Mouse (Mus musculus): ENCODE measurements at regions not wholly inside any gene's neighbourhood (a gene's known extent, or its start where the extent isn't known, plus 50 kb on each side); places are given as distances from the start of the nearest gene placed in this dataset.

DNA sequence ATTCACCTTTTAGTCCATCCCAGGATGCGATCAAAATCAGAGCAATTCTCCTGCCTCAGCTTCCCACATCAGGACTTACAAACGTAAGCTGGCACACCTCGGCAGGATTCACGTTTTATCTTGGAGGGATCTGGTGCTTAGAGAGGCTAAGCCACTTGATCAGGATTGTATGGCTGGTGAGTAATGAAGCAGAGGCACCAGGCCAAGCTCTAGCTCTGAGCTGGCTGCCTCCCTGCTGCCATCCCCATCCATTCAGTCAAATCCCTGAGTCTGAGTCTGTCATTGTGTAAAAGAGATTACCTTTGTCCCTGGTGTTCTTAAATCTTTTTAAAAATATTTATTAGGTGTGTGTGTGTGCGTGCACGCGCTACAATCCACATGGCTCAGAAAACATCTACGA is 252.6 kb upstream of the B3gat1 start:
- no peak for ATAC-seq (ENCODE audit: low FRiP score)
- no peak for DNase-seq (ENCODE audit: low spot score, missing footprints)
- no peak overlapping the region for H3K4me2 ChIP-seq

GRCm38 (mm10) chr9:26481890-26482289 is 251.6 kb upstream of the B3gat1 start:
- Histone ChIP-seq H3K4me1 (ENCODE audit: control insufficient read depth, insufficient read depth, low read length) (no peaks in the 10 kb centered on the region), H3K9ac (ENCODE audit: low read length) (no peak overlapping the region), H3K4me3 (ENCODE audit: low read depth, low read length) (no peak overlapping the region), H3K27me3 (ENCODE audit: control insufficient read depth, insufficient read depth, low read length) (no peaks in the 10 kb centered on the region), H3K4me2 (no peak overlapping the region), H3K36me3 (ENCODE audit: control insufficient read depth, insufficient read depth, low read length) (no peaks in the 10 kb centered on the region), H3K9me3 (ENCODE audit: control insufficient read depth, low read length) (no peaks in the 10 kb centered on the region), H3K27ac (ENCODE audit: low read depth, low read length) (no peak overlapping the region)
- ATAC-seq (ENCODE audit: low FRiP score) (no peak), DNase-seq (ENCODE audit: low spot score, missing footprints) (no peak)

More for the DNA sequence above, 252.6 kb upstream of the B3gat1 start:
- H3K27me3 ChIP-seq (ENCODE audit: control insufficient read depth, insufficient read depth, low read length), result no peaks in the 10 kb centered on the region
- H3K36me3 ChIP-seq (ENCODE audit: control insufficient read depth, insufficient read depth, low read length), result no peaks in the 10 kb centered on the region
- no peaks in the 10 kb centered on the region for H3K4me1 ChIP-seq (ENCODE audit: control insufficient read depth, insufficient read depth, low read length)
- no peak overlapping the region for H3K27ac ChIP-seq (ENCODE audit: low read depth, low read length)
- H3K4me3 ChIP-seq (ENCODE audit: low read depth, low read length), result no peak overlapping the region
- WGBS, result 81% methylated on average over 8 of the region's 8 CpGs
- H3K9ac ChIP-seq (ENCODE audit: low read length), result no peak overlapping the region
- no peaks in the 10 kb centered on the region for H3K9me3 ChIP-seq (ENCODE audit: control insufficient read depth, low read length)

GRCm38 (mm10) chr9:26493740-26494139 is 239.8 kb upstream of the B3gat1 start:
- H3K27ac ChIP-seq (ENCODE audit: low read depth, low read length), result no peak overlapping the region
- 0 out of 2 replicates have a peak, but pooled peaks cover 3% of the 10 kb centered on the region for H3K4me1 ChIP-seq (ENCODE audit: control insufficient read depth, insufficient read depth, low read length)
- no peaks in the 10 kb centered on the region for H3K9me3 ChIP-seq (ENCODE audit: control insufficient read depth, low read length)
- no peaks in the 10 kb centered on the region for H3K36me3 ChIP-seq (ENCODE audit: control insufficient read depth, insufficient read depth, low read length)
- H3K27me3 ChIP-seq (ENCODE audit: control insufficient read depth, insufficient read depth, low read length), result no peaks in the 10 kb centered on the region
- no peak for ATAC-seq (ENCODE audit: low FRiP score)
- 94% methylated on average over 2 of the region's 2 CpGs for WGBS
- no peak overlapping the region for H3K4me2 ChIP-seq
- H3K9ac ChIP-seq (ENCODE audit: low read length), result no peak overlapping the region
- no peak overlapping the region for H3K4me3 ChIP-seq (ENCODE audit: low read depth, low read length)
- no peak for DNase-seq (ENCODE audit: low spot score, missing footprints)

GRCm38 (mm10) chr9:26502027-26502426 is 231.5 kb upstream of the B3gat1 start:
- H3K36me3 ChIP-seq (ENCODE audit: control insufficient read depth, insufficient read depth, low read length), result no peaks in the 10 kb centered on the region
- DNase-seq (ENCODE audit: low spot score, missing footprints), result no peak
- H3K27ac ChIP-seq (ENCODE audit: low read depth, low read length), result no peak overlapping the region
- 80% methylated on average over 1 of the region's 1 CpGs for WGBS
- no peaks in the 10 kb centered on the region for H3K9me3 ChIP-seq (ENCODE audit: control insufficient read depth, low read length)
- ATAC-seq (ENCODE audit: low FRiP score), result no peak
- H3K4me2 ChIP-seq, result no peak overlapping the region
- no peaks in the 10 kb centered on the region for H3K4me1 ChIP-seq (ENCODE audit: control insufficient read depth, insufficient read depth, low read length)
- no peaks in the 10 kb centered on the region for H3K27me3 ChIP-seq (ENCODE audit: control insufficient read depth, insufficient read depth, low read length)
- no peak overlapping the region for H3K4me3 ChIP-seq (ENCODE audit: low read depth, low read length)
- no peak overlapping the region for H3K9ac ChIP-seq (ENCODE audit: low read length)

DNA sequence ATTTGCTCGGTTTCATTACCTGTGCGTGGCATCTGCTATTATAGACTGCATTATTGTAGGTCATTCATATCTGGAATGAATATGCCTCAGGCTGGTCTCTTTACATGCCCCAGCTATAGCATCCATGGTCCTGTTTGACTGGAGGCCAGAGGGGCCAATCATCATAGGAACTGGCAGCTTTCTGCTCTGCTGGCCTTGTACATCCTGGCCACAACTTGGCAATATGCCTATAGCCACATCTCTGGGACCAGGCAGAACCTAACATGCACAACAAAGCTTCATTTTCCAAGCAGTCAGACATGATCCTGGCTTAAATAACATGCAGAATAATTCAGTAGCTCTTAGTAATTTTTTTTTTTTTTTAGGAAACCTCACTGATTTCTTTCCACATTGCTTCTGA is 227.6 kb upstream of the B3gat1 start:
- no peak for ATAC-seq (ENCODE audit: low FRiP score)

GRCm38 (mm10) chr9:26518651-26519050 is 214.9 kb upstream of the B3gat1 start:
- H3K9me3 ChIP-seq (ENCODE audit: control insufficient read depth, low read length), result no peaks in the 10 kb centered on the region
- ATAC-seq (ENCODE audit: low FRiP score) (no peak), DNase-seq (ENCODE audit: low spot score, missing footprints) (no peak)
- H3K36me3 ChIP-seq (ENCODE audit: control insufficient read depth, insufficient read depth, low read length), result no peaks in the 10 kb centered on the region
- no peak overlapping the region for H3K4me2 ChIP-seq
- no peak overlapping the region for H3K9ac ChIP-seq (ENCODE audit: low read length)
- no peaks in the 10 kb centered on the region for H3K27me3 ChIP-seq (ENCODE audit: control insufficient read depth, insufficient read depth, low read length)
- WGBS, result 32% methylated on average over 2 of the region's 2 CpGs
- H3K4me1 ChIP-seq (ENCODE audit: control insufficient read depth, insufficient read depth, low read length), result no peaks in the 10 kb centered on the region
- no peak overlapping the region for H3K4me3 ChIP-seq (ENCODE audit: low read depth, low read length)
- H3K27ac ChIP-seq (ENCODE audit: low read depth, low read length), result no peak overlapping the region

More for the DNA sequence above, 227.6 kb upstream of the B3gat1 start:
- H3K4me3 ChIP-seq (ENCODE audit: low read depth, low read length), result no peak overlapping the region
- no peaks in the 10 kb centered on the region for H3K4me1 ChIP-seq (ENCODE audit: control insufficient read depth, insufficient read depth, low read length)
- whole genome bisulfite sequencing, result 94% methylated on average over 2 of the region's 2 CpGs
- no peak overlapping the region for H3K9ac ChIP-seq (ENCODE audit: low read length)
- H3K9me3 ChIP-seq (ENCODE audit: control insufficient read depth, low read length), result no peaks in the 10 kb centered on the region
- no peak for DNase-seq (ENCODE audit: low spot score, missing footprints)
- no peak overlapping the region for H3K27ac ChIP-seq (ENCODE audit: low read depth, low read length)
- H3K4me2 ChIP-seq, result no peak overlapping the region
- H3K36me3 ChIP-seq (ENCODE audit: control insufficient read depth, insufficient read depth, low read length), result no peaks in the 10 kb centered on the region
- H3K27me3 ChIP-seq (ENCODE audit: control insufficient read depth, insufficient read depth, low read length), result no peaks in the 10 kb centered on the region

DNA sequence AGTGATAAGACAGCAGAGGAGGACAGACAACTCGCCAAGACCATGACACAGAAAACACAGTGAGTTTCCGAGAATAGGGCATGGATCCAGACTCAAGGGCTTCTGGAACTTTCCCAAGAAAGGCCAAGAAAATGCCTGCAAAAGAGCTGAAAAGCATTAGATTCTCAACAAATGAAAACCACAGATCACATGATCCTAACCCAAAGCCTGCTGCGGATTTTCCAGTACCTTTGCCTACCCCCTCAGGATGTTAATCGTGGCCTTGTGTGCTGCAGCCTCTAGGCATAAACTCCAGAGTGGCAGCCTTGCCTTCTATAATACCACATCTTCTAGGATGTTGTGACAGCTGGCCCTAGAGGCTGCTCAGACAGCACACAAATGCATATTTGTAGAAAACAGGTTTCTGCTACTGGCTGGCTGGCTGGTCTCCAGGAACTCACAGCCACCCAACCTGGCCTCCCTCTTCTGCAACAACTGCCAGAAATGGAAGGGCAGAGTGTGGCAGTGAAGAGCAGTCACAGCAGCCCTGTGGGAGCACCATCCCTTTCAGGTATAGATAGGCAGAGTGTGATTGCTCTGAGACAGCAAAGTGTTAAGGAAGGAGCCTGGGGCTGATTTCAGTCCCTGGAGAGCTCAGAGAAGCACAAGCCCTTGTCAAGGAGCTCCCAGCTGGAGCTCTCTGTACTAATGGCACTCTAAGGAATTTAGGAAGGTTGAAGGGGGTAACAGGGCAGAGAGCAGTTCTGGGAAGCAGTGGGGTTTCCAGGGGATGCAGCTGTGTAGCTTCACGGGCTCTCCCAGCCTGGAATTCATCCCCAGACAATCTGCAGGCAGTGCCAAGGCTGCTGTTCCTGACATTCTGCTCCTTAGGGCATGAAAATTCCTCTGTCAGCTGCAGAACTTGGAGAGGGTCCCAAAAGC is 213.7 kb upstream of the B3gat1 start:
- WGBS, result 60% methylated on average over 5 of the region's 5 CpGs
- Histone ChIP-seq H3K4me1 (ENCODE audit: control insufficient read depth, insufficient read depth, low read length) (no peaks in the 10 kb centered on the region), H3K36me3 (ENCODE audit: control insufficient read depth, insufficient read depth, low read length) (no peaks in the 10 kb centered on the region), H3K27me3 (ENCODE audit: control insufficient read depth, insufficient read depth, low read length) (no peaks in the 10 kb centered on the region), H3K9ac (ENCODE audit: low read length) (no peak overlapping the region), H3K9me3 (ENCODE audit: control insufficient read depth, low read length) (no peaks in the 10 kb centered on the region), H3K4me2 (no peak overlapping the region), H3K27ac (ENCODE audit: low read depth, low read length) (no peak overlapping the region), H3K4me3 (ENCODE audit: low read depth, low read length) (no peak overlapping the region)
- no peak for DNase-seq (ENCODE audit: low spot score, missing footprints)
- ATAC-seq (ENCODE audit: low FRiP score), result no peak

GRCm38 (mm10) chr9:26524089-26524488 is 209.4 kb upstream of the B3gat1 start:
- H3K4me1 ChIP-seq (ENCODE audit: control insufficient read depth, insufficient read depth, low read length), result no peaks in the 10 kb centered on the region
- DNase-seq (ENCODE audit: low spot score, missing footprints) (no peak), ATAC-seq (ENCODE audit: low FRiP score) (no peak)
- H3K36me3 ChIP-seq (ENCODE audit: control insufficient read depth, insufficient read depth, low read length), result no peaks in the 10 kb centered on the region
- no peak overlapping the region for H3K27ac ChIP-seq (ENCODE audit: low read depth, low read length)
- H3K4me3 ChIP-seq (ENCODE audit: low read depth, low read length), result no peak overlapping the region
- 64% methylated on average over 1 of the region's 1 CpGs for WGBS
- no peak overlapping the region for H3K9ac ChIP-seq (ENCODE audit: low read length)
- H3K4me2 ChIP-seq, result no peak overlapping the region
- no peaks in the 10 kb centered on the region for H3K27me3 ChIP-seq (ENCODE audit: control insufficient read depth, insufficient read depth, low read length)
- H3K9me3 ChIP-seq (ENCODE audit: control insufficient read depth, low read length), result no peaks in the 10 kb centered on the region

GRCm38 (mm10) chr9:26528761-26529160 is 204.8 kb upstream of the B3gat1 start:
- 9% methylated on average over 3 of the region's 3 CpGs for WGBS
- H3K4me3 ChIP-seq (ENCODE audit: low read depth, low read length), result no peak overlapping the region
- no peak for DNase-seq (ENCODE audit: low spot score, missing footprints)
- no peaks in the 10 kb centered on the region for H3K4me1 ChIP-seq (ENCODE audit: control insufficient read depth, insufficient read depth, low read length)
- H3K27me3 ChIP-seq (ENCODE audit: control insufficient read depth, insufficient read depth, low read length), result no peaks in the 10 kb centered on the region
- H3K27ac ChIP-seq (ENCODE audit: low read depth, low read length), result no peak overlapping the region
- no peak for ATAC-seq (ENCODE audit: low FRiP score)
- H3K36me3 ChIP-seq (ENCODE audit: control insufficient read depth, insufficient read depth, low read length), result no peaks in the 10 kb centered on the region
- no peak overlapping the region for H3K9ac ChIP-seq (ENCODE audit: low read length)
- H3K9me3 ChIP-seq (ENCODE audit: control insufficient read depth, low read length), result no peaks in the 10 kb centered on the region
- no peak overlapping the region for H3K4me2 ChIP-seq
